Mouse (Mus musculus): ENCODE measurements around the gene Eva1a.

The Eva1a gene

DNA sequence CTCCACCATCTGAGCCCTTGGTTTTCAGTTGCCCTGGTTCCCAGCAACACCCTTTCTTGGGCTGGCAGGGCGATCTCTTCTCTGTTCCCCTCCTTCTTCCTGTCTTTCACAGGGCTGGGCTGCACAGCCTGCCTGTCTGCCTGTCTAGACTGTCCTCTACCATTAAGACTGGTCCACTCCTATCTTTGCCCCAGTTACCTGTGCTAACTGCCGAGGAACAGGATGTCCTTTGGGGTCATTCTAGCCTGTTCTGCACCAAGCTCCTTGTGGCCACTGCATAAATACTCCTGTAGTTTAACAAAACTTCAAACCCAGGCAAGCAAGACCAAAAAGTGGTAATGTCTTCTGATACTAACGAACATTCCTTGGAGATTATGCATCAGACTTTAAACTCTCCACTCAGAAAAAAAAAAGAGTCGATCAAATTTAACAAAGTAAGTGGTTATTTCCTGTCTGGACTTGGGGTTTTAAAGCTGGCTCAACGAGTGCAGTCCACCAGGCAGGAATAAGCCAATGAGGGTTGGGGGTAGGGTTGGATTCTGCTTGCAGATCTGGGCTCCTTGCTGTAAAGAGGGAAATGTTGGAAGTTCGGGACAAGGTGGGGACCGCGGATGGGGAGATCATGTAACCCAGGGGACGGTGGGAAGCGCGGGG, at the start of gene Eva1a:
Gene Eva1a, plus strand, starts transcription at position 210 of the 654 bp plus-strand sequence.
- in situ Hi-C loops (cut with MboI; ENCODE audit: unreplicated experiment in 2 of 2) = no loop called here

DNA sequence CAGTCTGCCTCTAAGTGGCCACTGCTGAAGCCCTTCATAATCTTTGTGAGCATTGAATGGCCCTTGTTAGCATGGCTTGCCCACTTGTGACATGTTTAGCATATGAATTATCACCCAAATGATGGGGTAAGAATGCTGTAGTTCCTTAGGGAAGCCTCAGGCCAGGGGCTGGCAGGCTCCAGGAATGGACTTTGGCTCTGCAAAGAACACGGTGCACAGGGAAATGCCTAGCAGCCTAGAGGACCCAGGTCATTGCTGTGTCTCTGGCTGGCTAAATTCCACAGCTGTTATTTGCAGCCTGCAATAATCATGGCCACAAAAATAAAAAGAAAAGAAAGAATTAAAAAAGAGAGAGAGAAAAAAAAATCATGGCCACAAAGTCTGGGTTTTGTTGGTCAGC, 28.5 kb upstream of the Eva1a start:
- in situ Hi-C loops (cut with MboI; ENCODE audit: unreplicated experiment in 2 of 2) = no loop called here

DNA sequence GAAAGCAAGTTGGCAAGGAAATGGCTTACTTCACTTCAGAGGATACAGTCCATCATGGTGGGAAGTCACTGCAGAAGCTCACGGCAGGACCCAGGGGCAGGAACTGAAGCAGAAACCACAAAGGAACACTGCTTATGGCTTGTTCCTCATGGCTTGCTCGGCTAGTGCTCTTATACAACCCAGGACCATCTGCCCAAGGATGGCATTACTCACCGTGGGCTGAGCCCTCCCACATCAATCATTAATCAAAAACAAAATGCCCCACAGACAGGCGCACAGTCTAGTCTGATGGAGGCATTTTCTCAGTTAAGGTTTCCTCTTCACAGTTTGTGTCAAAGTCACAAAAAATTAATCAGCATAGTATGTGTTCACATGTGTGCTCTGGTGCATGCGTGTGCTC, 19.8 kb upstream of the Eva1a start:
- in situ Hi-C loops (cut with MboI; ENCODE audit: unreplicated experiment in 2 of 2) = no loop called here

DNA sequence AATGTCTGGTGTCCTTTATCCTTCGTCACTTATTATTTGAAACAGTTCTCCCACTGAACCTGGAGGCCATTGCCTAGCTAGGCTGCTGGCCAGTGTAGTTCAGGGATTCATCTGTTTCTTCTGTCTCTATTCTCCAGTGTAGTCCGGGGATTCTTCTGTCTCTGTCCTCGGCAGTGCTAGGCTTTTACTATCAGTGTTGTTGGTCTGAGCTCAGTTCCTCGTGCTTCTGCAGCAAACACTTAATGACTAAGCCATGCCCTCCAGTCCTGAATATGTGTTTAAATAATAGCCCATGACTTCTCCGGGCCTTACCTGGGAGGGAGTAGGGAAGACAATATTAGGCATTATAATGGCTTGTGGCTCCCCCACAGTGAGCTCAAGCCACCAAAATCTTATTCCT, 19.3 kb upstream of the Eva1a start:
- in situ Hi-C loops (cut with MboI; ENCODE audit: unreplicated experiment in 2 of 2) = no loop called here

DNA sequence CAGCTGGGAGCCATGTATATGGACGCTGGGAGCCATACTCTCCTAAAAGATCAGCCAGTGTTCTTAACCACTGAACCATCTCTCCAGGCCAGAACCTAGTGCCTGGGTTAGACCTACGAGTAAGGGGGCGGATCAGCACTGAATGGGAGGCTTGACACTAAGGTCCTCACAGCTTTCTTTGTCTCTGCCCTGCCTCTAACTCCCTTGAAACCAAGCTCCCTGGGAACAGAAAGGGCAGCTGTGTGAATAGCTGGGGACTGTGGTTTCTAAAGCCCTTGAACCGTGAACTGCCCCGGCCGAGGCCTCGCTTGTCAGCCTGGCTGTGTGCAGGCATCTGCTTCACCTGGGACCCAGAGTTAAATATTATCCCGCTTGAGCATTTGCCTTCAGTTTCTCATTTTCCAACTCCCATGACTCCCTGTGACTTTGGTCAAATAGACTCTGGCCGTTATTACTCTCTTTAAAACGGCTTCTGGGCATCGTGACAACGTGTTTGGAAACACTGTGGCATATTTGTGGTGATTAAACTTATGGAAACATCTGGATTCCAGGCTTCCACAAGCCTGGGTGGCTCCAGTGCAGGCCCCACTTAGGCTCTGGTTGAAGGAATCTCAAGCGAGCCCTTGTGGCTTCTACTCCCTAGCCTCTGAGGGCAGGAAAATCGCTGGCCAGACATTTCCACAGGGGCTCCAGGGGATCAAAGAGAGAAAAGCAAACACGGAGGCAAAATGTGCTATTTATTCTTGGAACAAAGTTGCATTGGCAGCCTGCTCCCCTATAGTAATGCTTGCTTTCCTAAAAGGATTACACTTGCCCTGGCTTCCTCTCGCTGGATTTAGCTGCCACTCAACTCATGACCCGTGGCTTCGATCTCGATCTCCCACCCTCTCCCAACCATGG, 11.0 kb upstream of the Eva1a start:
- in situ Hi-C loops (cut with MboI; ENCODE audit: unreplicated experiment in 2 of 2) = no loop called here

DNA sequence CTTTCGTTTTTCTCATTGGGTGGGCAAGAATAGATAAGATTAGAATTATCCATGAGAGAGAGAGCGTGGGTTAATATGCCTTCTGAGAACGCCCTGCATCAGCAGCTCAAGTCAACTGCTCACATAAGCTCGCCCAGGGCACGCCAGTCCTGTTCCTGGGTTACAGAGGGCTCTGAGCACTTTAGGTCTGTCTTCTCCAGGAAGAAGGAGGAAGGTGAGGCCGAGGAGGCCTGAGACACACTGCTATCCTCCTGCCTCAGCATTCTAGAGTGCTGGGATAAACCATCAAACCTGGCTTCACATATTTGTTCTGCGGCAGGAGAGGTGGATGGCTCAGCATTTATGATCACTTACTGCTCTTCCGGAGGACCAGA, 10.3 kb upstream of the Eva1a start:
- in situ Hi-C loops (cut with MboI; ENCODE audit: unreplicated experiment in 2 of 2) = no loop called here

DNA sequence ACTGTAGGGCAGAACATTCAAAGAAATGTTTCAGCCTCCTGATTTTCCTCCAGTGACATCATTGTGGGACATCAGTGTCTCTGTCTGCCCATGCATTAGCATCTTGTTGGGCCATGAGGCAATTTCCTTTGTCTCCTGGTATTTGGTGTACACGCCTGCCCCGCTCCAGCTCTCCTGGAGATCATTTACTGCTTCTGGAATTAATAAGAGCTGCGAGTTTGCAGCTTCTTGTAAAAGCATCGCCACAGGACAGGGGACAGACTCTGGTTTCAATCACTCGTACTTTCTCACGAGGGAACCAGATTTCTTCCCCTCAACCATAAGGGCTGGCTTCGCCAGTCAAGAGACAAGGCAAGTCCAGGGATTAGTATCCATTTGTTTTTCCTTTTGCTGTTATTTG, 3.6 kb upstream of the Eva1a start:
- in situ Hi-C loops (cut with MboI; ENCODE audit: unreplicated experiment in 2 of 2) = no loop called here

DNA sequence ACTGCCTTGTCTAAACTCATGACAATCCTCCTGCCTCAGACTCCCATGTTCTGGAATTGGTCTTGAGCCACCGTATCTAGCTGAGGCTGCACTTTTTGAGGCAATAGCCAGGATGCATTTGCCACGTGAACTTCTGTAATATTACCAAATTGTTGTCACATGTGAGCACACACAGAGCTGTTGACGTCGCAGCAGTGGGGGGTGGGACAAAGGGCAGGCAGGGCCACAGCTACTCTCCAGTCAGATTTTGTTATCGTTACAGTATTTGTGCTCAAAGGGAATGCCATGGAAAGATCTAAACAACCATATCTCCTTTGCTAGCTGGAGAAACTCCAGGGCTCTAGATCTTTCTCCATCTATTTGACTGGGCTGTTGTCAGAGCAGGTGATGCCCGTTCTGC, 1.6 kb upstream of the Eva1a start:
- in situ Hi-C loops (cut with MboI; ENCODE audit: unreplicated experiment in 2 of 2) = no loop called here

DNA sequence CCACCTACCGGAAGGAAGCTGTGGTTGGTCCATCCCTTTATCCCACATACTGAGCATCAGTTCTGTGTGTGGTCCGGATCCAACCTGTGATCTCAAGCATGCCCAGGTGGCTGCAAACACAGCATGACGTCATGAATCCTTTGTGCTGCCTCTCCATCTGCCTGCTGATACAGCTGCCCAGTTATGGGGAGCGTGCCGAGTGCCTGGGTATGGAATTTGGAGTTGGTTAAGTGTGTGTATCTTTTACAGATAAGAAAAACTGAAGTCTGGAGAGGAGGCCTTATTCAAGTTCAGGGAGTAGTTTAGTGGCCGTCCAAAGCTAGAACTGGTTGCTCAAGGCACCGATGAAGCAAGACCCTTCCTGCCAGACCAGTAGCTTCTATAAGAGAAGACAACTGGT, 875 bp upstream of the Eva1a start:
- in situ Hi-C loops (cut with MboI; ENCODE audit: unreplicated experiment in 2 of 2) = no loop called here

DNA sequence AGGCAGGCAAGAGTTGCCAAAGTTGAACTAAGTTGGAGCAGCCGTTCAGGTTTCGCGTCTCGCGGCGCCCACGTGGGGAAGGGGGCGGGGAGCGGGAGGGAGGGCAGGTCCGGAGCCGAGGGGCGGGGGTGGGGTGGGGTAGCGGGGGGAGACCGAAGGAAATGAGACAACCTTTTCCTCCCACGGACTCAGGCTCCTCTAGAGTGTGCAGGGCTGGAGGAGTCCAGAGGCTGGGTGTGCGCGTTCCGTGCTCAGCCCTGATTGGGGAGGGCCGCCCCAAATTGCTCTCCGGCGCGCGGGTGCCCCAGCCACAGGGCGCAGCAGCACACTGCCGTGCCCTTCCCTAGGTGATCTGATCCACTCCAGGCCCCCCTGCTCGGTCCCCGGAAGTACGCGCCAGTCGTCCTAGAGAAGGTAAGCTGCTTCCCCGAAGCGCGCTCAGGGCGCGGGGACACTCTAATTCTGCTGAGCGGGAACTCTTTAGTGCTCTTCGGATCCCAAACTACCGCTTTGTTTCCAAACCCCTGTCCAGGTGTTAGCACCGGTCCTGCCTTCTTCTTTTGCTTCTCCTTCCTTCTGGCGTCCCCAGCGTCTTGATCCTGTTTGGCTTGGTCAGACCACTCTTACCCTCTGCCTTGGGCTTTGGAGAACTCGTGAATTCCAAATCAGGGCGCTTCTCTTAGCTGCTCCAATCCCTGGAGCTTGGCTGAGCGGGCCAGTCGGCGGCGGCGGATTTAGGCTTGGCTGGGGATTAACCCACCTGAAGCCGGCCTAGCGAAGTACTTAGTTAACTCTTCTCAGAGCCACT, 849 bp downstream of the Eva1a start:
- in situ Hi-C loops (cut with MboI; ENCODE audit: unreplicated experiment in 2 of 2) = no loop called here

DNA sequence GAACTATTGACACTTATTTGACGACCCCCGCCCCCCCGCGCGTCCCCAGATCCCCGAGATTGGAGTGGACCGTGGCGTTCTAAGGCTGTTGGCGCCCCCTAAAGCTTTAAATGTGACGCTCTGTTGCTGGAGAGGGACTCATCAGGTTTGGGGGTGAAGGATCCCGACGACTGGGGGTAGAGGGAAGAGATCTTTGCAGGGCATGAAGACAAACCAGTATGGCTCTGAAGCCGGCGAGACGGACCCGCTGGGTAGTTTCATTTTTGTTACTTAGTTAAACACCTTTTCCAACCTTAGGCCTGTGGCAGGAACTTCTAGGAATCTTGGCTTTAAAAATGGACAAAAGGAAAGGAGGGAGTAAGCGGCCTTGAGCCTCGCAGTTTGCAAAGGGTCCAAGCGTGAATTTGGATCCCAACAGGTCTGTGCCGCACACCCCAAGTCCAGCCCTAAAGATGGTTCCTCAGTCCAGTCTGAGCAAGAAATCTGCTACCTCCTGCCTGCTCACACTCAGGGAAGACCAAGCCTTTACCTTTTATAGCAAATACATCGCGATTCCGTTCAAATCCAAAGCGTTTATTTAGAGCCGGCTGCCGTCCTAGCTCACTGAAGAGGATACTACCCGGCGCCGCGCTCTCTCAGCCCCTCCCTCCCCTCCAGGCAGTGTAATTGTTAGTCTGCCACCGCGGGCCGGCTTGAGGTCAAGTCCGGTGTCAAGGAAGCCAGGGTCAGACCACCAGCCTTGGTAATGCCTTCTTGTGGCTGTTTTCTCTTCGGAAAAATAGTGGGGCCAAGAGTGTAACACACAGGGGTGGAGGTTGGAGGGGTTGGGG, 1.7 kb downstream of the Eva1a start:
- in situ Hi-C loops (cut with MboI; ENCODE audit: unreplicated experiment in 2 of 2) = no loop called here

DNA sequence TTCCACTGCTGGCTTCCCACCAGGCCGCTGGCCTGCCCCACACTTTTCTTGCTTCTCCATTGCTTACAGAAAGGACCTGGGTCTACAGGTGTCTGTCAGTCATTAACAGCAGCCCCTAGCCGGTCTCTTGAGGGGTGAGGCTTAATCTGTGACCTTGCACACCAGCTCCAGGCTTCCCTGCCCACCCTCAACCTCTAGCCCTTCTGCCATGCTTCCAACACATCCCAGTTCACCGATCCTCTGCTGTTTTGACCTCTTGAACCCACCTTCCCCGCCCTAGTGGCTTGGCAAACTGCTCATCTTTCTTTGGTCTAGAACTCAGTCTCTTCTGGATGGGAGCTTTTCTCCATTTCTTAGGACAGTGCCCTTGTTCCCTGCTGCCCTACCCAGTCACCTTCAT, 2.8 kb downstream of the Eva1a start:
- in situ Hi-C loops (cut with MboI; ENCODE audit: unreplicated experiment in 2 of 2) = no loop called here

DNA sequence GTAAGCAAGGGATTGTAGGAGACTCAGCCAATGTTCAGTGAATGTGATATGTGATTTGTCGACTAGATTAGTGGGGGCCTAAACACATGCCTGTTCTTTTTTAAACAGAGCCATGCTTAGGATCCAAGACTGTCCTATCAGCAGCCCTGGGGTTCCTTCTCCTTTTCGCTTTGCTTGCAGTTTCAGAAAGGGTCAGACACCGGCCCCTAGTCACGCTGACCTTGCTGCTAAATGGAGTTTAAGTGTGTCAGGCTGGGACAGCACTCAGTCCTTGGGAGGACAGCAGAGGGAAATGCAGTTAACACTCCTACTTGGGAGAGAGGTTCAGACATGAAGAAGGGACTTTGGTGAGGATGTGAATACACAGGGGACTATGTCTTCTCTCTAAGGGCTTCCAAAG, 3.7 kb downstream of the Eva1a start:
- in situ Hi-C loops (cut with MboI; ENCODE audit: unreplicated experiment in 2 of 2) = no loop called here

DNA sequence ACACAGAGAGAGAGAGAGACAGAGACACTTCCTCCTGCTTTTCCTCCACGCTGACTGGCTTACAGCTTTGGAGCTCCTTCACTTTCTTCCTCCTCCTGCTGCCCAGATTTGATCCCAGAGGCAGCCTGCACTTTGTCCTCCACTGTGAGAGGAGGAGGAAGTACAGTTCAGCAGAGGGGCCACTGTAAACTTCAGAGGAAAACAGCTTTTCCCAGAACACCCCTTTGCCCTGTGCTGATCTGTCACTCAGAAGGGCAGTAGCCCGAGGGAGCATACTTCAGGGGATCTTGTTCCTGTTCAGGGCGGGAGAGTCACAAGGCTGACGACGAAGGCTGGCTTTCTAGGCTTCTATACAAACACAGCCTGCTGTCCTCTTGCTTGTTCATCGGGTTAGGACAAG, 7.1 kb downstream of the Eva1a start:
- in situ Hi-C loops (cut with MboI; ENCODE audit: unreplicated experiment in 2 of 2) = no loop called here

DNA sequence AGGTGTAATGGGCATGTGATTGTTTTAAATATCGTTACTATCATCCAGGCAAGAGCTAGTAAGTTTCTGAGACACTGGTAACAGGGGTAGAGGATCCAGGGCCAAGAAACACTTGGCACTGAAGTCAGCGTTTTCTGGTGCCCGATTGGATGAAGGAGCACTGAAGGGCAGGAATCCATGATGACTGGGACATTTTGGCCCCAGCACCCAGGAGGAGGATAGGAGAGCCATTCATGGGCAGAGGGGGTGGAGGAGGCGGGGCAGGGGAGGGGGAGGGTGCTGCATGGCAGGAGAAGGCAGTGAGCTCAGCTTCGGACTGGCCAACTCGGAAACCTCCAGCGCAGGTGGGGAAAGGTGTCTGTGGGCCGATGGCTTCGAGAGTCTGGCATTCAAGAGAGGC, 9.4 kb downstream of the Eva1a start:
- in situ Hi-C loops (cut with MboI; ENCODE audit: unreplicated experiment in 2 of 2) = no loop called here

DNA sequence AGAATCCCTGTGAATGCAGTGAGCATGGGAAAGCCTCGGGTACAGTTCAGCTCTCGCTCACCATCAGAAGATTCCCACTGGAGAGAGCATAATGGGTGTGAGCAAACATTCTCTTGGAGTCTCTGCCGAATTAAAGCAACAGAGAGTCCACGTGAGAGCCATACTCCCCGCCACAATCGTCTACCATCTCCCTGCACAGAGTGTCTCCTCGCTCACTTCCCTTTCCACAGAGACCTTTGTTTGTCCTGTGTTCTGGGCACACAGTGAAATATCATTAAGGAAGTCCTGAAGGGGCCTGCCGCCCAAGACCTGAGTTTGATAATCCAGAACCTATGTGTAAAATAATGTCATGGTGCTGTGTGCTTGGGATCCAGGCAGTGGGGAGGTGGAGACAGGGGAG, 10.7 kb downstream of the Eva1a start:
- in situ Hi-C loops (cut with MboI; ENCODE audit: unreplicated experiment in 2 of 2) = no loop called here

DNA sequence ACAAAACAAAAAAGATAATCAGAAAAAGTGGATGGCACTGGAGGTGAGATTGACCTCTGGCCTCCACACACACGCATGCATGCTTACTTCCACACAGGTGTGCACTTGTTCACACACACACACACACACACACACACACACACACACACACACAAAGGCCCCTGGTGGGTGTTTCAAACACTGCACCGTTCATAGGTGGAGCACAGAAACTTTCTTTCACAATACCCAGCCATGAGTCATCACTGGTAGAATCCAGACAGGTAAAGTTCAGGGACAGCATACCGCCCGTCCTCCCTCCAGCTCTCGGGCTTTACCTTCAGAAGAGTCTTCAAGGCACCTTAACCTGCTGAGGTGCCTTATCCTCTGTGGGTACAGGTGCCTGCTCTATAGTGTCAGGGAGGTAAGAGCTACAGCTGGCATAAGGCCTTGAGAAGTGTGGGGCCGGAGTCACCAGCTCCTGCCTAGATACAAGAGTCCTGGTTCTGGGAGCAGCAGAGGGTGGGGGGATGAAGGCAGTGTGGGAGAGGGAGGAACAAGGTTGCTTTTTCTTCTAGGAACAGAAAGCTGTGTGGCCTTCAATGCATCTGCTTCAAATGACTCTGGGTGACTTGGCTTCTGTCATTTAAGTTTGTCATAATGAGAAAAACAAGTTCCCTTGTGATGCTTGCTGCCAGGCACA, 11.3 kb downstream of the Eva1a start:
- in situ Hi-C loops (cut with MboI; ENCODE audit: unreplicated experiment in 2 of 2) = no loop called here

DNA sequence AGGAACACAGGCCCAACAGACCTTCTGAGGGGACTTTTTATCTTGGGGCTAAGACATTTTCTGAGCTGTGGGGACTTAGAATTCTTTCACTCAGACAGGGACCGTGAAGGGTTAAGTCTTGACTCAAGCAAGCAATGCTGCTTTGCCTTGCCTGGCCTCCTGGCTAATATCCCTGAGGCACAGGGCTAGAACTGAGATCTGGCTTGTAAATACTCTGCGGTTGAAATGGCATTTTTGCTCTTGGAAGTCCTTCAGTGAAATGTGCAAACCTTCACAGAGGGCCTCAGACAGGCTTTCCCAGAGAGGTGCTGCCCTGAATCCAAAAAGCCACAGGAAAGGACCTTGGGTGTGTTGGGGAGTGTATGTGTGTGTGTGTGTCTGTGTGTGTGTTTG, 11.9 kb downstream of the Eva1a start:
- in situ Hi-C loops (cut with MboI; ENCODE audit: unreplicated experiment in 2 of 2) = no loop called here

DNA sequence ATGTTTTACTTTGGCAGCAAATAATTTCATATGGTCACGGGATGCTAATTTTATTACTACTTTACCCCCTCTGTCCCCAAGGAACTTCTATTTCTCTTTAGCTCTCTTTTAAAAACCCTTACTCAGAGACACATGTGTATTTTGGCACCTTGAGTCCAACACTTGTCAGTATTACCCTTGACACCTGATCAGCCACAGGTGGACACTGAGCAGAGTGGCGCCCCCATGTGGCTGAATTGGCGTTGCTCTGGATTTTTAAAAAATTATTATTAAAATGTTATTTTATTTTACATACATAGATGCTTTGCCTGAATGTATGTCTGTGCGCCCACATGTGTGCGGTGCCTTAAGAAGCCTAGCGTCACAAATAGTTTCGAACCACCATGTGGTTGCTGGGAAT, 14.0 kb downstream of the Eva1a start:
- in situ Hi-C loops (cut with MboI; ENCODE audit: unreplicated experiment in 2 of 2) = no loop called here

DNA sequence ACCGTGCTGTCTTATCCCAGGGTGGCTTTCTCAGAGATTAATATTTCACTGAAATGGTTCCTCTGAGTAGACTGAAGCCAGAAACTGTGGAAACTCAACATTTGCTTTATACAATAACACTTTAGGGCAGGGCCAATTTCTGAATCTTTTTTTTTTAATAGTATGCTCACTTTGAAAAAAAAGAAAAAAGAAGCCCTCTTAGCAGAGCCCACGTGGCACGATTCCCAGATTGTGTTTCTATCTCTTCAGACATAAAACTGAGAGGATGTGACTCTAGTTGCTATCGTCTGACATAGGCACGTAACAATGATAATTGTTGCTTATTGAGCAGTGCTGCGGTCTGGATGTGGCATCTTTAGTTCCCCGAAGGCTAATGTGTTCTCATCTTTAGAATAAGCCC, 19.1 kb downstream of the Eva1a start:
- in situ Hi-C loops (cut with MboI; ENCODE audit: unreplicated experiment in 2 of 2) = no loop called here

Data from v-Abl transformed pro-B cells (cell line).